Mouse (Mus musculus): Measurements from ENCODE around the gene Purb.

DNA sequence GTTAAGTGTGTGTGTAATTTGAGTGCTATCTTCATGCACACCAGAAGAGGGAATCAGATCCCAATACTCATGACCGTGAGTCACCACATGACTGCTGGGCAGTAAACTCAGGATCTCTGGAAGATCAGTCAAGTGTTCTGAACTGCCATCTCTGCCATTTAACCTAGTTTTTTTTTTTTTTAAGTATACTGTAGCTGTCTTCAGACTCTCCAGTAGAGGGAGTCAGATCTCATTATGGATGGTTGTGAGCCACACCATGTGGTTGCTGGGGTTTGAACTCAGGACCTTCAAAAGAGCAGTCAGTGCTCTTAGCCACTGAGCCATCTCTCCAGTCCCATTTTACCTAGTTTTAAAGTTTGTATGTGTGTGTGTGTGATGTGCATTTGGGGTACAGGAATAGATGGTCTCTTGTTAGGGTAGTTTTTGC lies 48.0 kb upstream of the Purb start:
- no peak for TF ChIP-seq CTCF (IDR thresholded peaks at IDR 0.05; ENCODE audit: control insufficient read depth, insufficient read depth, insufficient read length)
- TF ChIP-seq MAX (IDR thresholded peaks at IDR 0.05) = peak; percentile 71
- peak; percentile 51 for TF ChIP-seq USF1 (IDR thresholded peaks at IDR 0.05; ENCODE audit: low read depth)
- no peak for TF ChIP-seq CEBPB (IDR thresholded peaks at IDR 0.05; ENCODE audit: low read depth)
- no peak for TF ChIP-seq MYOG (IDR thresholded peaks at IDR 0.05; ENCODE audit: control insufficient read depth, extremely low read depth, insufficient read length)
- TF ChIP-seq FOSL1 (IDR thresholded peaks at IDR 0.05; ENCODE audit: insufficient read depth, low read length, poor library complexity, severe bottlenecking) = no peak
